Mouse (Mus musculus) Patski (cell line): ENCODE data around the gene Zmynd11. TPM values are rescaled to one million over a fixed set of nuclear protein-coding genes. Genes with fewer than 3 reads are reported as not detected.
A peak's percentile ranks its signal among the peaks of the same experiment; 100 is the strongest.

ENCODE experiments used
- ATAC-seq: fragments of 100-300 bp; one replicate; pipeline ENCODE4 v1.8.0; 2021
- CTCF ChIA-PET: fragments of 350-600 bp; sonication (Branson Sonifier 250); formaldehyde crosslinking; loops from one replicate; lab custom pipeline; 2022; ENCODE audit warnings: inconsistent platforms; lab: Charles Lee
- POLR2A ChIA-PET: fragments of 350-600 bp; sonication (Branson Sonifier 250); formaldehyde crosslinking; loops from one replicate; lab custom pipeline; 2022; ENCODE audit warnings: antibody characterized with exemption, inconsistent platforms; lab: Charles Lee
- DNase-seq: peaks from one replicate; pipeline ENCODE4 v3.0.0-alpha.2; 2011; ENCODE audit warnings: low read depth, low spot score
- H3K27me3 ChIP-seq: fragments of 371-371 bp; one replicate; pipeline ENCODE4 v1.5.1; 2021
- CTCF ChIP-seq: fragments of 100-300 bp; IDR thresholded peaks from one replicate; pipeline ENCODE4 v1.5.1; 2021
- in situ Hi-C: fragments of 300-500 bp; cut with MboI; formaldehyde crosslinking; loops from 3 replicates; pipeline ENCODE4 v1.11.1; 2018; ENCODE audit warnings: low pct_unique_long_range_greater_than_20kb, mixed read lengths
- polyA plus RNA-seq: library from polyadenylated mRNA; unstranded; gene quantifications from one replicate; pipeline ENCODE4 v1.2.3, GENCODE M21; 2021

Gene Zmynd11
- polyA plus RNA-seq, 1 experiment from 2014 or later: 108 TPM

GRCm38 (mm10) chr13:9713462-9714134 lies 51.5 kb downstream of the Zmynd11 start:
- in situ Hi-C loops: no loop called here
- TF ChIP-seq CTCF: no peak
- ATAC-seq (no peak), DNase-seq (no peak)
- ChIA-PET POLR2A (interaction anchor here (0.5 to 0.9 kb wide), 2 partner anchors 30 to 52 kb away, joined by 3 read pairs; no protein-coding TSS in a partner anchor), CTCF (interaction anchor here (1.2 kb wide), 1 partner anchor 30 kb away, joined by 3 read pairs; no protein-coding TSS in a partner anchor)
- no peaks in the 10 kb centered on the region for H3K27me3 ChIP-seq

DNA sequence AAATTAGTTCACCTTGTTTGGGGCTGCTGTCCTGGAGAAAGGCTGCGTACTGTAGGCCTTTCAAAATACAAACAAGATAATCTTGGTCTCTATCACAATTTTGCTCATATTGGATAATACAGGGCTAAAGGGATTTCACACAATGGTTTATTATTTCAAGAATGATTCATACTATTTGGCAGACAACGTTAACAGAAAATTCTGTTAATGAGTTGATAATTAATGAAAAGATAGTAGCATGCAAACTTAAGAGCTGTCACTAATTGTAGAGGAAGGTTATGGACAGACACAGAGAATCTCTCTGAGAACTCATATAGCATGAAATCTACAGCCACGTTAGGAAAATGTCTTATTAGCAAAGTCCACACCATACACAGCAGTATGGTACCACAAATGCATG lies 52.2 kb downstream of the Zmynd11 start:
- TF ChIP-seq CTCF: no peak
- POLR2A ChIA-PET: interaction anchor here (0.5 to 0.6 kb wide), 2 partner anchors 9 to 52 kb away, joined by 3 read pairs; no protein-coding TSS in a partner anchor
- peak; percentile 42 for ATAC-seq
- DNase-seq: peak; percentile 24
- in situ Hi-C loops: no loop called here
- H3K27me3 ChIP-seq: no peaks in the 10 kb centered on the region
- CTCF ChIA-PET: interaction anchor here (1.2 kb wide), 1 partner anchor 29 kb away, joined by 3 read pairs; no protein-coding TSS in a partner anchor

- ChIA-PET CTCF (no interaction called here), POLR2A (interaction anchor here (0.6 kb wide), 1 partner anchor 10 kb away, joined by 3 read pairs; no protein-coding TSS in a partner anchor)
- no peak for DNase-seq
- H3K27me3 ChIP-seq: no peaks in the 10 kb centered on the region
- in situ Hi-C loops: no loop called here
- no peak for ATAC-seq
- TF ChIP-seq CTCF: no peak
Measured at GRCm38 (mm10) chr13:9712409-9712808, 52.7 kb downstream of the Zmynd11 start.

DNA sequence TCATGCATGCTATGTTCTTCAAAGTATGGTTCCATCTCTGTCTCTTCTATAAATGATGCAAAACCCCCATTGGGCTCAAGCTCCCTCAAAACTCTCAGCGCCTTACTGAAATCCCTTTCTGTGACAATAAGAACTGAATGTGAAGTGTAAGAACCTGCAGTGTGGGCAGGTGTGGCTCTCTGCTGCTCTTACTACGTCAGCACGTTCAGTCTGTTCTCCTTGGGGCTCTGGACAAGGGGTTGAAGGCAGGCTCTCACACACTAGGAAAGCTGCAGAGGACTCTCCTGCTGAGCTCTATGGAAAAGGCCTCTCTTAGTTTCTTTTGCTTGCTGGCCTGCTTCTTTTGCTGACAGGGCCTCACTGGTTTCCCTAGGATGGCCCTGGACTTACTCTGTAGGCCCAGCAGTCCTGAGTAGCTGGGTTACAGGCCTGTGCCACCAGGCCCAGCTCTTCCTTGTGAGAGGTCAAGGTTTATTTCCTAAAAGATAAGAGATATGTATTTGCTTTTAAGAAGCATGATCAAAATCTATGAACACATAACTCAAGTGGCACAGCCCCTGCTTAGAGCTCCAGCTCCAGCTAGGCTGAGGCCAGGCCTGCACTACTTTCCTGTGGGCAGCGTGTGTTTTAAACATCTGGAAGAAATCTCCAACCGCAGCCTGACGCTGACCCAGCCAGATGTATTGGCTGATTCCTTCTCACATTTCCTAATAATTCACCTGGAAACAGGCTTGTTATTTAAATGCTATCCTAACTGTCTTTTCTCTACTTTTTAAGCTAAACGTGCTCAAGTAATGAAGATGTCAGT lies 56.5 kb downstream of the Zmynd11 start:
- ATAC-seq (no peak), DNase-seq (no peak)
- POLR2A ChIA-PET: no interaction called here
- H3K27me3 ChIP-seq: no peaks in the 10 kb centered on the region
- in situ Hi-C loops: no loop called here
- CTCF ChIA-PET: interaction anchor here (0.8 to 3.6 kb wide), 3 partner anchors 12 to 24 kb away, joined by 3 to 9 read pairs (median 5); no protein-coding TSS in a partner anchor
- TF ChIP-seq CTCF: no peak

DNA sequence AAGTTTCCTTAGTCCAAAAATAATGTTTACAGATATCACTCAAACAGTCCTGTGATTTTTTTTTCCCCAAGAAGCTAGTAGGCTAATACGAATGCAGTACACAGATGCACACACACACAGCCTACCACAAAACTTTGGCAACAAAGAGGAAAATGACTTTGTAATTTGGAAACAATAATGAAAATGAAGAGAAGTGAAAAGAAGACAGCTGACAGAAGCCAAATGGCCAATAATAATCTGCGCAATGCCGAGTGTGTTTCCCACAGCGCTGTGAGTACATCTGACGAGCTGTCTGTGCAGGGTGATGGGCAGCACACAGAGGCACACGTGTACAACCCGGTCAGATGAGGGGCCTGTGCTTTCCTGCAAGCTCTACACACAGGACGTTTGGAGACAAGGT lies 58.4 kb downstream of the Zmynd11 start:
- no peaks in the 10 kb centered on the region for H3K27me3 ChIP-seq
- in situ Hi-C loops: no loop called here
- POLR2A ChIA-PET: interaction anchor here (0.5 kb wide), 1 partner anchor 22 kb away, joined by 4 read pairs; no protein-coding TSS in a partner anchor
- CTCF ChIA-PET: no interaction called here
- TF ChIP-seq CTCF: no peak
- ATAC-seq (no peak), DNase-seq (no peak)

- POLR2A ChIA-PET: no interaction called here
- TF ChIP-seq CTCF: no peak
- in situ Hi-C loops: no loop called here
- DNase-seq (no peak), ATAC-seq (no peak)
- CTCF ChIA-PET: interaction anchor here (1.0 to 1.2 kb wide), 2 partner anchors 8 to 9 kb away, joined by 3 read pairs; no protein-coding TSS in a partner anchor
- H3K27me3 ChIP-seq: no peaks in the 10 kb centered on the region
Measured at GRCm38 (mm10) chr13:9702615-9703235, 62.4 kb downstream of the Zmynd11 start.

GRCm38 (mm10) chr13:9697340-9697739 lies 67.8 kb downstream of the Zmynd11 start:
- in situ Hi-C loops: no loop called here
- ChIA-PET CTCF (no interaction called here), POLR2A (no interaction called here)
- no peaks in the 10 kb centered on the region for H3K27me3 ChIP-seq
- DNase-seq (no peak), ATAC-seq (no peak)
- no peak for TF ChIP-seq CTCF

GRCm38 (mm10) chr13:9695809-9696208 lies 69.3 kb downstream of the Zmynd11 start:
- in situ Hi-C loops: no loop called here
- H3K27me3 ChIP-seq: no peaks in the 10 kb centered on the region
- POLR2A ChIA-PET: interaction anchor here (0.6 kb wide), 1 partner anchor 112 kb away, joined by 3 read pairs; no protein-coding TSS in a partner anchor
- DNase-seq (no peak), ATAC-seq (peak; percentile 49)
- no peak for TF ChIP-seq CTCF
- CTCF ChIA-PET: interaction anchor here (1.5 kb wide), 1 partner anchor 7 kb away, joined by 3 read pairs; no protein-coding TSS in a partner anchor

- POLR2A ChIA-PET: no interaction called here
- in situ Hi-C loops: no loop called here
- H3K27me3 ChIP-seq: no peaks in the 10 kb centered on the region
- no peak for DNase-seq
- CTCF ChIA-PET: interaction anchor here (1.5 kb wide), 1 partner anchor 8 kb away, joined by 3 read pairs; no protein-coding TSS in a partner anchor
- peak; percentile 90 for ATAC-seq
- TF ChIP-seq CTCF: no peak
Measured at GRCm38 (mm10) chr13:9695403-9695802, 69.7 kb downstream of the Zmynd11 start.

- no peak for DNase-seq
- ChIA-PET POLR2A (no interaction called here), CTCF (interaction anchor here (1.5 kb wide), 1 partner anchor 9 kb away, joined by 3 read pairs; no protein-coding TSS in a partner anchor)
- no peak for TF ChIP-seq CTCF
- no peak for ATAC-seq
- in situ Hi-C loops: no loop called here
- H3K27me3 ChIP-seq: no peaks in the 10 kb centered on the region
Measured at GRCm38 (mm10) chr13:9694651-9695050, 70.5 kb downstream of the Zmynd11 start.
